Mouse (Mus musculus): Measurements from ENCODE around the gene Tecta. TPM values are rescaled to one million over a fixed set of nuclear protein-coding genes. Genes with fewer than 3 reads are reported as not detected.

Tecta gene
- total and polyA plus RNA-seq, 3 experiments: 0.11 TPM; not detected in 2

DNA sequence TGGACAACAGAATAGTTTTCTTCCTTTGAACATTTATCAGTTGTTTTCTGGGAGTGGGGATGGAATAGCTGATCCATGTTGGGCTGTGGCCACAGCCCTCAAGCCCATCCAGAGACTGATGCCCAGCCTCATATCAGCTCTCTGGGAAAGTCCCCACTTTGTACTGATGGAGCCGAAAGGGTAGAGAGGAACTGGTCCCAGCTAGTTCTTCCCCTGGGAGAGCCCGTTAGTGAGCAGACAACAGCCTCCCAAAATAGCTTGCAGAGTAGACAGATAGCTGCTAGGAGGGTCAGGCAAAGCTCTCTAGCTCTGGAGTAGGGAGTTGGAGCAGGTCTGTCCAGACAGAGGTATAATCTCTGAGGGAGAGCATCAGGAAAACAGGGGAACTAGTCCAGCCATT, 3.6 kb downstream of the Tecta start:
- DNase-seq (ENCODE audit: low spot score) (no peak), ATAC-seq (ENCODE audit: extremely low read depth, insufficient number of reproducible peaks, low FRiP score, poor library complexity, severe bottlenecking) (no peak)
- TF ChIP-seq POLR2AphosphoS5 (IDR thresholded peaks at IDR 0.05; ENCODE audit: insufficient replicate concordance, low read depth, low read length): no peak
- TF ChIP-seq TAL1 (conservative IDR thresholded peaks at IDR 0.05; ENCODE audit: low read depth, low read length): no peak
- TF ChIP-seq GATA2 (IDR thresholded peaks at IDR 0.05; ENCODE audit: borderline replicate concordance, low read depth, low read length): no peak
- TF ChIP-seq CTCF (IDR thresholded peaks at IDR 0.05; ENCODE audit: low read depth, low read length): no peak
- no peak for TF ChIP-seq GATA1 (IDR thresholded peaks at IDR 0.05; ENCODE audit: borderline replicate concordance, low read length)
- Histone ChIP-seq H3K36me3 (replicated peaks) (no peaks in the 10 kb centered on the region), H3K27me3 (ENCODE audit: insufficient read depth, low read length) (peaks cover 32% of the 10 kb centered on the region), H3K9me3 (replicated peaks) (no peaks in the 10 kb centered on the region), H3K4me3 (ENCODE audit: low read depth, low read length) (no peak overlapping the region), H3K4me1 (ENCODE audit: insufficient read depth, low read depth, low read length) (peaks cover 19% of the 10 kb centered on the region)

DNA sequence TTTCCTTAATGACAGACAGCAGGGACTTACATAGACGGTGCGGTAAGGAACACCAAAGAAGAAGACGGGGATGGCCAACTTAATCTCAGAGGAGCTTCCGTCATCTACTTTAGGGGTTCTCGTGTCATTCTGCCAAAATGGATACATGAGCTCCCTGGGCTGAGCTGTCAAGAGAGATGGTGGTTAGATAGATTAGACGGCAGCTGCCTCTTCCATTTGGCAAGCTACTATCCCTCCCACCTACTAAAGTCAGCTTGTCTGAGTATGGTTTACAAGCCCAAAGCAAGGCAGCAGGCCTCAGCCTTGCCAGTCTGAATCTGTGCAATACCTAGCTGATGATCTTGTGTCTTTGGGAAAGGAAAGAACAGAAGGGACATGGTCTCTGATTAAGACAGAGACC, 4.8 kb downstream of the Tecta start:
- H3K4me1 ChIP-seq (ENCODE audit: insufficient read depth, low read depth, low read length): peaks cover 24% of the 10 kb centered on the region
- TF ChIP-seq GATA2 (IDR thresholded peaks at IDR 0.05; ENCODE audit: borderline replicate concordance, low read depth, low read length) (no peak), TAL1 (conservative IDR thresholded peaks at IDR 0.05; ENCODE audit: low read depth, low read length) (no peak), CTCF (IDR thresholded peaks at IDR 0.05; ENCODE audit: low read depth, low read length) (no peak), POLR2AphosphoS5 (IDR thresholded peaks at IDR 0.05; ENCODE audit: insufficient replicate concordance, low read depth, low read length) (no peak), GATA1 (IDR thresholded peaks at IDR 0.05; ENCODE audit: borderline replicate concordance, low read length) (no peak)
- DNase-seq (ENCODE audit: low spot score) (no peak), ATAC-seq (ENCODE audit: extremely low read depth, insufficient number of reproducible peaks, low FRiP score, poor library complexity, severe bottlenecking) (no peak)
- H3K9me3 ChIP-seq (replicated peaks): no peaks in the 10 kb centered on the region
- no peak overlapping the region for H3K4me3 ChIP-seq (ENCODE audit: low read depth, low read length)
- H3K27me3 ChIP-seq (ENCODE audit: insufficient read depth, low read length): peaks cover 29% of the 10 kb centered on the region
- no peaks in the 10 kb centered on the region for H3K36me3 ChIP-seq (replicated peaks)

DNA sequence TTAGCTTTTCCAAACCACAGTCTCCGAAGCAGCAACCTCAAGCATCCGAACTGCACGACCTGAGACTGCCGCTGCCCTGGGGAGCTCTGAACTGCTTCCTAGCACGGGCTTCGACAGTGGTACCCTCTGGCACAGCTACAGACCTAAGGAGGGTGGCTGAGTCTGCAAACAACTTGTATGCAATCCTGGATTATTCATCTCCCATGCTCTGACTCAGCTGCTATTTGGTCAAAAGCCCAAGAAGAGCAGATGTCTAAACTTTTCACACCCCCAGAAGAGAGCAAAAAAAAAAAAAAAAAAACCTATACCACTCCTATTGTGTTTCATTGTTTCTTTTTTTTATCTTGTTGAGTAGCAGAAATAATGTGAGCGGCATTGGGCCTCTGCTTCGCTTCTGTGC, 5.4 kb downstream of the Tecta start:
- no peak for ATAC-seq (ENCODE audit: extremely low read depth, insufficient number of reproducible peaks, low FRiP score, poor library complexity, severe bottlenecking)
- TF ChIP-seq CTCF (IDR thresholded peaks at IDR 0.05; ENCODE audit: low read depth, low read length) (no peak), GATA1 (IDR thresholded peaks at IDR 0.05; ENCODE audit: borderline replicate concordance, low read length) (no peak), GATA2 (IDR thresholded peaks at IDR 0.05; ENCODE audit: borderline replicate concordance, low read depth, low read length) (no peak), POLR2AphosphoS5 (IDR thresholded peaks at IDR 0.05; ENCODE audit: insufficient replicate concordance, low read depth, low read length) (no peak), TAL1 (conservative IDR thresholded peaks at IDR 0.05; ENCODE audit: low read depth, low read length) (no peak)
- Histone ChIP-seq H3K9me3 (replicated peaks) (no peaks in the 10 kb centered on the region), H3K36me3 (replicated peaks) (no peaks in the 10 kb centered on the region), H3K4me3 (ENCODE audit: low read depth, low read length) (no peak overlapping the region), H3K27me3 (ENCODE audit: insufficient read depth, low read length) (peaks cover 25% of the 10 kb centered on the region), H3K4me1 (ENCODE audit: insufficient read depth, low read depth, low read length) (peaks cover 23% of the 10 kb centered on the region)
- no peak for DNase-seq (ENCODE audit: low spot score)

DNA sequence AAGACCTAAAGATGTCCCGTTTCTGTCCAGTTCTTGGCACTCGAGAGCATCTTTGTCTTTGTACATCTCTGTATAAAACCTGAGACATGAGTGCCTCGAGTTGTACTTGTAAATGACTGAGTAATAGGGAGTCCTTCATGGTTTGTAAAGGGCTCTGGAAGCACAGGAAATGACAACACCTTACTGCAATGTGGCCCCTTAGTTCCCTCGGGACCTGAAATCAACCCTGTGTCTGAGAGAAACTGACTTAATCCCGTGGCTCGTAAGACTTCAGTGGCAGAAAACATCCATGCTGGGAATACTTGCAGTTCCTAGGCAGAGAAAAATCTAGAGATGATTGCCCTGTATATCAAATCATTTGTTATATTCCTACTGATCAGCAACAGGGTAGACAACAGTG, 6.8 kb downstream of the Tecta start:
- H3K36me3 ChIP-seq (replicated peaks): no peaks in the 10 kb centered on the region
- TF ChIP-seq GATA1 (IDR thresholded peaks at IDR 0.05; ENCODE audit: borderline replicate concordance, low read length) (no peak), CTCF (IDR thresholded peaks at IDR 0.05; ENCODE audit: low read depth, low read length) (no peak), TAL1 (conservative IDR thresholded peaks at IDR 0.05; ENCODE audit: low read depth, low read length) (no peak), POLR2AphosphoS5 (IDR thresholded peaks at IDR 0.05; ENCODE audit: insufficient replicate concordance, low read depth, low read length) (no peak), GATA2 (IDR thresholded peaks at IDR 0.05; ENCODE audit: borderline replicate concordance, low read depth, low read length) (no peak)
- no peak for DNase-seq (ENCODE audit: low spot score)
- no peak for ATAC-seq (ENCODE audit: extremely low read depth, insufficient number of reproducible peaks, low FRiP score, poor library complexity, severe bottlenecking)
- peaks cover 16% of the 10 kb centered on the region for H3K4me1 ChIP-seq (ENCODE audit: insufficient read depth, low read depth, low read length)
- H3K9me3 ChIP-seq (replicated peaks): no peaks in the 10 kb centered on the region
- H3K27me3 ChIP-seq (ENCODE audit: insufficient read depth, low read length): peaks cover 19% of the 10 kb centered on the region
- H3K4me3 ChIP-seq (ENCODE audit: low read depth, low read length): no peak overlapping the region

- no peaks in the 10 kb centered on the region for H3K36me3 ChIP-seq (replicated peaks)
- DNase-seq (ENCODE audit: low spot score) (no peak), ATAC-seq (ENCODE audit: extremely low read depth, insufficient number of reproducible peaks, low FRiP score, poor library complexity, severe bottlenecking) (no peak)
- no peak overlapping the region for H3K4me3 ChIP-seq (ENCODE audit: low read depth, low read length)
- TF ChIP-seq TAL1 (conservative IDR thresholded peaks at IDR 0.05; ENCODE audit: low read depth, low read length): no peak
- TF ChIP-seq GATA2 (IDR thresholded peaks at IDR 0.05; ENCODE audit: borderline replicate concordance, low read depth, low read length): no peak
- no peak for TF ChIP-seq GATA1 (IDR thresholded peaks at IDR 0.05; ENCODE audit: borderline replicate concordance, low read length)
- no peak for TF ChIP-seq CTCF (IDR thresholded peaks at IDR 0.05; ENCODE audit: low read depth, low read length)
- TF ChIP-seq POLR2AphosphoS5 (IDR thresholded peaks at IDR 0.05; ENCODE audit: insufficient replicate concordance, low read depth, low read length): no peak
- H3K9me3 ChIP-seq (replicated peaks): no peaks in the 10 kb centered on the region
- peaks cover 5% of the 10 kb centered on the region; the same call in 1 of the 2 replicates for H3K27me3 ChIP-seq (ENCODE audit: insufficient read depth, low read length)
- peaks cover 16% of the 10 kb centered on the region for H3K4me1 ChIP-seq (ENCODE audit: insufficient read depth, low read depth, low read length)
Observed at GRCm38 (mm10) chr9:42388490-42388889, 11.2 kb downstream of the Tecta start.

DNA sequence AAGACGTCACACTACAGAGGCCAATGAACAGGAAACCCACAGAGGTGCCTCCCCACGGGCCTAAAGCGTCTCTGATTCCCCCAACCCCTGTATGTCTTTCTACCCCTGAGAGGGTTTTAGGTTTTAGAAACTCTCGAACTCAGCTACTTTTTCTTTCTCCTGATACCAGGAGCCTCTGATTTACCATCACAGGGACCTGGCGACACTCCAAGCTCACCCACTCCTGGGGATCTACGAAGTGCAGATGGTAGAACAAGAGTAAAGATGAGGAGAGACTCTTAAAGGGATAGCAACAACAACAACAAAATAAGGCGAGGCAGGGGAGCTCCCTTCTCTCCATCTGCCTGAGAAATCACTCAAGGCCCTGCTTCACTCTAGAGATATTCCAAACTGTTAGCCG, 12.7 kb downstream of the Tecta start:
- peaks cover 5% of the 10 kb centered on the region; the same call in 1 of the 2 replicates for H3K27me3 ChIP-seq (ENCODE audit: insufficient read depth, low read length)
- H3K9me3 ChIP-seq (replicated peaks): no peaks in the 10 kb centered on the region
- no peak for TF ChIP-seq POLR2AphosphoS5 (IDR thresholded peaks at IDR 0.05; ENCODE audit: insufficient replicate concordance, low read depth, low read length)
- no peak for TF ChIP-seq CTCF (IDR thresholded peaks at IDR 0.05; ENCODE audit: low read depth, low read length)
- TF ChIP-seq GATA1 (IDR thresholded peaks at IDR 0.05; ENCODE audit: borderline replicate concordance, low read length): no peak
- no peak for TF ChIP-seq GATA2 (IDR thresholded peaks at IDR 0.05; ENCODE audit: borderline replicate concordance, low read depth, low read length)
- no peak for TF ChIP-seq TAL1 (conservative IDR thresholded peaks at IDR 0.05; ENCODE audit: low read depth, low read length)
- H3K36me3 ChIP-seq (replicated peaks): no peaks in the 10 kb centered on the region
- H3K4me3 ChIP-seq (ENCODE audit: low read depth, low read length): no peak overlapping the region
- ATAC-seq (ENCODE audit: extremely low read depth, insufficient number of reproducible peaks, low FRiP score, poor library complexity, severe bottlenecking) (no peak), DNase-seq (ENCODE audit: low spot score) (no peak)
- H3K4me1 ChIP-seq (ENCODE audit: insufficient read depth, low read depth, low read length): peaks cover 14% of the 10 kb centered on the region

Measured in G1E (cell line).